Mouse (Mus musculus) liver, embryonic 15.5 days (tissue): ENCODE results near the gene Hist1h3g. TPM values are rescaled to one million over a fixed set of nuclear protein-coding genes. Genes with fewer than 3 reads are reported as not detected.
"Not testable (repeated sequence)": the region's sequence is repeated elsewhere in the genome, so short reads cannot be mapped to it uniquely, and the experiment has no call there.

ENCODE experiments used
- ATAC-seq: fragments of 200-750 bp; cut with Nextera tagmentation; 2 replicates; pipeline ENCODE4 v1.8.0; 2017; ENCODE audit warnings: moderate number of reproducible peaks, mild to moderate bottlenecking, moderate library complexity; ENCODE audit not compliant: insufficient read depth
- H3K27ac ChIP-seq: fragments of 300-500 bp; sonication (generic); replicated peaks from 2 replicates; pipeline ENCODE4 v1.5.1; 2015; ENCODE audit warnings: mild to moderate bottlenecking, inconsistent platforms
- H3K27me3 ChIP-seq: fragments of 300-500 bp; sonication (generic); 2 replicates; pipeline ENCODE4 v1.6.1; 2015; ENCODE audit warnings: mild to moderate bottlenecking, inconsistent platforms
- H3K36me3 ChIP-seq: fragments of 300-500 bp; sonication (generic); replicated peaks from 2 replicates; pipeline ENCODE4 v1.6.1; 2015; ENCODE audit warnings: moderate library complexity, mild to moderate bottlenecking, inconsistent platforms
- H3K4me1 ChIP-seq: fragments of 300-500 bp; sonication (generic); replicated peaks from 2 replicates; pipeline ENCODE4 v1.6.1; 2015; ENCODE audit warnings: inconsistent platforms
- H3K4me2 ChIP-seq: fragments of 300-500 bp; sonication (generic); 2 replicates; pipeline ENCODE4 v1.6.1; 2015; ENCODE audit warnings: moderate library complexity, mild to moderate bottlenecking, inconsistent platforms
- H3K4me3 ChIP-seq: fragments of 300-500 bp; sonication (generic); replicated peaks from 2 replicates; pipeline ENCODE4 v1.5.1; 2015; ENCODE audit warnings: mild to moderate bottlenecking, inconsistent platforms
- H3K9ac ChIP-seq: fragments of 300-500 bp; sonication (generic); 2 replicates; pipeline ENCODE4 v1.6.1; 2015; ENCODE audit warnings: moderate library complexity, mild to moderate bottlenecking, inconsistent platforms
- H3K9me3 ChIP-seq: fragments of 300-500 bp; sonication (generic); replicated peaks from 2 replicates; pipeline ENCODE4 v1.6.1; 2016; ENCODE audit warnings: inconsistent platforms
- WGBS: fragments of 180-500 bp; shearing (Covaris S2); methylation state at CpG from one replicate; pipeline ENCODE4 v1.1.7; 2015; ENCODE audit warnings: mixed read lengths; ENCODE audit not compliant: insufficient replicate concordance; 5-methylcytosine and 5-hydroxymethylcytosine counted together
- polyA plus RNA-seq: library from polyadenylated mRNA; unstranded; fragments of >200 nt; fragmentation: Nextera tagmentation; extraction: Ambion mirVana; gene quantifications from 2 replicates; pipeline ENCODE4 v1.2.1, GENCODE M21; 2015

Gene Hist1h3g
- polyA plus RNA-seq, 1 experiment from 2014 or later, result 9.4 TPM

DNA sequence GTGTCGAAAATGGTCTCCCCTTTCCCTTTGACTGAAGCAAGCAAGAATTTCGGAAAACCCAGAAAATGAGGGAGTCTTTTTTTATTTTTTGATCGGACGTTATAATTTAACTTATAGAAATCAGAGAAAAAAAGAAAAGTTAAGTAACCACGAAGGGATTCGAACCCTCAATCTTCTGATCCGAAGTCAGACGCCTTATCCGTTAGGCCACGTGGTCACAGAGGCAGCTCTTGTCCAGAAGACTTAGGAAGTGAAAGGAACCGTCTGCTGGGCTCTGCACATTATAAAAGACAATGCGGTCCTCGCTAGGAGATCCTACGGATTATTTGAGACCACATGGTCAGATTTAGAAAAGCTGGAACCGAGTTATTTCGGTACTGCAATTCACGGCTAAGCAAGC is 8.9 kb upstream of the Hist1h3g start:
- ATAC-seq, result no peak
- H3K27me3 ChIP-seq, result no peaks in the 10 kb centered on the region
- under 1% methylated on average over 17 of the region's 17 CpGs for WGBS
- H3K4me1 ChIP-seq, result peaks cover 40% of the 10 kb centered on the region
- H3K4me2 ChIP-seq, result peak overlapping the region; percentile 65
- H3K9me3 ChIP-seq, result no peaks in the 10 kb centered on the region
- no peak overlapping the region for H3K27ac ChIP-seq
- H3K4me3 ChIP-seq, result peak overlapping the region; percentile 45
- H3K9ac ChIP-seq, result peak overlapping the region; percentile 32; the same call in 1 of the 2 replicates
- H3K36me3 ChIP-seq, result no peaks in the 10 kb centered on the region

DNA sequence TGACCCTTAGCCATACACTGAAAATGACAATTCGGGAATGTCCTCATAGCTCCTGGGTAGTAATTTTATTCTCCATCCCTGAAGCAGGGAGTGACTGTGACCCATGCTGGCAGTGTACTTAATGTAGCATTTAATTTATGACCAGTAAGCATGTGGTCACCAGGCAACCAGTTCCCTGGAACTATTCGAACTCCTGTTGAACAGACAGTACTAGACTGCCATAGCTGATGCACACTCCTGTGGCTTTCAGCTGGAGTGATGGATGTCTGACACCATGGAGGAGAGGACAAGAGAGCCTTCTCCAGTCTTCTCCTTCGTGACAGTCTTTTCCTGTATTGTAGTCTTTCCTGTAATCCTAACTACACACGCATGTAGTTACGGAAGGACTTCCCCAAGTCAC is 6.2 kb upstream of the Hist1h3g start:
- Histone ChIP-seq H3K9me3 (no peaks in the 10 kb centered on the region), H3K4me1 (peaks cover 45% of the 10 kb centered on the region), H3K9ac (no peak overlapping the region), H3K27ac (peak overlapping the region; percentile 29; the same call in 1 of the 2 replicates), H3K4me2 (no peak overlapping the region), H3K27me3 (no peaks in the 10 kb centered on the region), H3K4me3 (no peak overlapping the region), H3K36me3 (no peaks in the 10 kb centered on the region)
- ATAC-seq, result no peak
- 80% methylated on average over 5 of the region's 5 CpGs for WGBS

DNA sequence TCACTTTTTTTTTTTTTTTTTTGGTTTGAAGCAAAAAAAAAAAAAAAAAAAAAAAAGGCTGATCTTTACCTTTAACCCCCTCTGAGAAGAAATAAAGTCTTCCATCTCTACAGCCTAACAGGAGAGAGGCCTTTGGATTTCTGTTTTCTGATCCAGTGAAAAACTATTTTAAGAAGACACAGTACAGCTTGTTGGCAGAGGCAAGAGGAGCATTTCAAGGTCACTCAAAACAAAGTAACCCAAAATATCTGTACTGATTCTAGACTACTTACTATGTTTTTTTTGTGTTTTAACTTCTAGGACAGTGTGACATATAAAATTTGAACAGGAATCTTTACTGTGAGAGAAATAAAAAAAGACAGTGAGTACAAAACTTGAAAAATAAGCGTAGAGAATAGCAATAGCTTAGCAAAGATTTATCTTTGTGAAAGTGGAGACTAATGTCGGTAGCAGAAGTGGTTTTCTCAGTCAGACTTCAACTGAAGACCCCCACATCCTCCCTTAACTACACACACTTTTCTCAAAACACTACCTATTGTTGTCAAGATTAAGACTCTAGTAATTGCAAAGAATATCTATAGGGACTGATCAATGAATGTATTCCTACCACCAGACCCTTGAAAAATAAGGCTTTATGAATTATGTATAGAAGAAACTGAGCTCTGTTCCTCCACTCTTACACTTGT is 5.6 kb upstream of the Hist1h3g start:
- peak overlapping the region; percentile 75 for H3K9ac ChIP-seq
- H3K27me3 ChIP-seq, result no peaks in the 10 kb centered on the region
- H3K36me3 ChIP-seq, result no peaks in the 10 kb centered on the region
- H3K4me1 ChIP-seq, result peaks cover 44% of the 10 kb centered on the region
- WGBS, result 21% methylated on average over 2 of the region's 2 CpGs
- peak overlapping the region; percentile 66 for H3K4me3 ChIP-seq
- H3K27ac ChIP-seq, result peak overlapping the region; percentile 98
- no peak for ATAC-seq
- peak overlapping the region; percentile 78 for H3K4me2 ChIP-seq
- no peaks in the 10 kb centered on the region for H3K9me3 ChIP-seq

DNA sequence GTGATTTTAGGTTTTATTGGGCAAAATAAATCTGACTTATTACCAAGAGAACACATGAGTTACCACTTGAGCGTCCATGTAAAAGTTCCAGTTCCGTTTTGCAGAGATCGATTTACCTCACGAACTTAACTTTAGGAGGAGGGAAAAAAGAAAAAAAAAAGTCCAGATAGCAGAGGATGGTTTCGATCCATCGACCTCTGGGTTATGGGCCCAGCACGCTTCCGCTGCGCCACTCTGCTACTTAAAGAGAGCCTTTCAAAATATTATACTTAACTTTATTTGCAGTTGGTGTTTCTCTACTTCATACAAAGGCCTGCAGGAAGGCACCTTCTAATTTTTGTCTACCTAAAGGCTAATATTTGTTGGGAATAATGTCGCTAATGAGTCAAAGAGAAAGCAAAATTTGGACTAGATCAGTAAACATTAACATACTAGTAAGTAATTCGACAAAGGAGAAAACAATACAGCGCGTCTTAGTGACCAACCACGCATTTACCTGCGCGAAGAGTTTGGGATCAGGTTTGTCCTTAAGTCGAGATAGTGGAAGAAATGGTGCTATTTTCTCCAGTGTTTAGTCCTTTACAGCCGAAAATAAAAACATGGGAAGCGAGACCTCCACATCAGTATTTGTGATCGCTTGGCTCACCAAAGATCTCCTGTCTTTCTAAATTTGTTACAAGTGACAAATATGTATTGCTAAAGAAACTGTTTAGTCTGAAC is 4.9 kb upstream of the Hist1h3g start:
- peak overlapping the region; percentile 78 for H3K4me2 ChIP-seq
- H3K27ac ChIP-seq, result peak overlapping the region; percentile 98
- peak overlapping the region; percentile 75 for H3K9ac ChIP-seq
- peaks cover 42% of the 10 kb centered on the region for H3K4me1 ChIP-seq
- H3K36me3 ChIP-seq, result no peaks in the 10 kb centered on the region
- H3K9me3 ChIP-seq, result no peaks in the 10 kb centered on the region
- under 1% methylated on average over 20 of the region's 20 CpGs for WGBS
- no peak for ATAC-seq
- H3K27me3 ChIP-seq, result no peaks in the 10 kb centered on the region
- H3K4me3 ChIP-seq, result peak overlapping the region; percentile 66

DNA sequence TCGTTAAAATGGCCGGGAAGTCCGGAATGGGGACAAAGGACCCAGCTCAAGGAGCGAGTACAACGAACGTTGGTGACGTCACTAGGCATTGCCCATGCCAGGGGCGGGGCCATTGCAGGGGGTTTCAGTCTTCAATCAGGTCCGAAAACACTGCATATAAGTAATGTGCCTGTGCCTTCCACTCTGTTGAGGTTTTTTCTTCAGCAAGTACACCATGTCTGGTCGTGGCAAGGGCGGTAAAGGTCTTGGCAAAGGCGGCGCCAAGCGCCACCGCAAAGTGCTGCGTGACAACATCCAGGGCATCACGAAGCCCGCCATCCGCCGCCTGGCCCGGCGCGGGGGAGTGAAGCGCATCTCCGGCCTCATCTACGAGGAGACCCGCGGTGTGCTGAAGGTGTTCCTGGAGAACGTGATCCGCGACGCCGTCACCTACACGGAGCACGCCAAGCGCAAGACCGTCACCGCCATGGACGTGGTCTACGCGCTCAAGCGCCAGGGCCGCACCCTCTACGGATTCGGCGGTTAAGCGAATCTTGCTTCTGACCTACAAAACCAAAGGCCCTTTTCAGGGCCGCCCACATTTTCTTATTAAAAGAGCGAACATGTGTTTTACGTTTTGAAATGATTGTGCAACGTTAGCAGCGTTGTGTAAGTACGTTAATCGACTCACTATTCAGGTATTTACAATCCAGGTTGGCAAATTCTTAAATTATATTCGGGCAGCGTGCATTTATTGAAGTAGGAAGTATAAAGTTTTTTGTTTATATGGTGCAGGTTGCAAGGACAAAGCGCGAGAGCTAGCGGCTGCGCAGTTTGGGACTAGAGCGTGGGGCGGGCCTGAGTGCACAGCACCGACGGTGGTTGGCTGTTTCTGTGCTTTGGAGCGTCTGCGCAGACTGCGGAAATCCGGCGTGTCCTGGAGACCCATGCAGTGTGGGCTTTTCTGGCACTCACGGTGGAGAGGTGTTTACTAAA is 4.0 kb upstream of the Hist1h3g start, which contains the start of gene Hist1h4h:
TSS of gene Hist1h4h (plus strand) at position 150 of the 975 bp plus-strand sequence.
- Histone ChIP-seq H3K27me3 (no peaks in the 10 kb centered on the region), H3K4me2 (peak within 1 kb of the TSS; percentile 78), H3K4me1 (peaks cover 34% of the 10 kb centered on the region), H3K36me3 (no peaks in the 10 kb centered on the region), H3K9me3 (no peaks in the 10 kb centered on the region), H3K4me3 (peak within 1 kb of the TSS; percentile 66), H3K9ac (peak within 1 kb of the TSS; percentile 75), H3K27ac (peak within 1 kb of the TSS; percentile 98)
- peak; percentile 59 for ATAC-seq
- under 1% methylated on average over 64 of the region's 70 CpGs for WGBS

DNA sequence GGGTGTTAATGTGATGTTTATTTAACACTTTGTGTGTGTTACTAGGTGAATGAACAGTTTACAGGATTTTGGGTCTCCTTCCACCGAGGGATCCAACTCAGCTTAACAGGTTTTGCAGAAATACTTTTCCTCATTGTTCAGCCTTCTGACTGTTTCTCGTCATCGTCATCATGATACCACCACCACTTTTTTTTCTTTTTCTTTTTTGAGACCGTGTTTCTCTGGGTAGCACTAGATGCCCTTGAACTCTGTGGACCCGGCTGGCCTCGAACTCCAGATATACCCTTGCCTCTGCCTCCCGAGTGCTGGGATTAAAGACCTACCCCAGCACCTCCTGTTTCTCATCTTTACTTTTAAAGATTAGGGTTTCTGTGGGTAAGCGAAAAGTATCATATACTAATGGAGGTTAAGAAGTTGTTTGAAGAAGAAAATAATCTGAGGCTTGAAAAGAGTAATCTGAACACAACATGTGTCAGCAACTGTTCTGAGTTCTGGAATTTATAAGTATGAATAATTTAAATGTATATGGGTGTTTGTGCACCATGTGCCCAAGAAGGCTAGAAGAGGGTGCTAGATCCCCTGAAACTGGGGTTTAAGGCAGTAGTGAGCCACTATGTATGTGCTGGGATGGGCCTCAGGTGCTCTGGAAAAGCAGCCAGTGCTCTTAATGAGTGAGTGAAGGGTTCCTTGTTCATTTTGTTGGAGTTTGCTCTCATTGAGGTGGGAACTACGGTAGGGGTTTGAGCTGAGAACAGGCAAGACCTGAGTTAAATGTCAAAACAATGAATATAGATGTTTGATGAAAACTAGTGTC is 2.8 kb upstream of the Hist1h3g start:
- no peaks in the 10 kb centered on the region for H3K27me3 ChIP-seq
- H3K4me3 ChIP-seq, result peak overlapping the region; percentile 66
- no peaks in the 10 kb centered on the region for H3K9me3 ChIP-seq
- WGBS, result 14% methylated on average over 9 of the region's 9 CpGs
- peak overlapping the region; percentile 75 for H3K9ac ChIP-seq
- no peaks in the 10 kb centered on the region for H3K36me3 ChIP-seq
- peak overlapping the region; percentile 78 for H3K4me2 ChIP-seq
- H3K27ac ChIP-seq, result peak overlapping the region; percentile 98
- peaks cover 38% of the 10 kb centered on the region for H3K4me1 ChIP-seq
- ATAC-seq, result no peak

DNA sequence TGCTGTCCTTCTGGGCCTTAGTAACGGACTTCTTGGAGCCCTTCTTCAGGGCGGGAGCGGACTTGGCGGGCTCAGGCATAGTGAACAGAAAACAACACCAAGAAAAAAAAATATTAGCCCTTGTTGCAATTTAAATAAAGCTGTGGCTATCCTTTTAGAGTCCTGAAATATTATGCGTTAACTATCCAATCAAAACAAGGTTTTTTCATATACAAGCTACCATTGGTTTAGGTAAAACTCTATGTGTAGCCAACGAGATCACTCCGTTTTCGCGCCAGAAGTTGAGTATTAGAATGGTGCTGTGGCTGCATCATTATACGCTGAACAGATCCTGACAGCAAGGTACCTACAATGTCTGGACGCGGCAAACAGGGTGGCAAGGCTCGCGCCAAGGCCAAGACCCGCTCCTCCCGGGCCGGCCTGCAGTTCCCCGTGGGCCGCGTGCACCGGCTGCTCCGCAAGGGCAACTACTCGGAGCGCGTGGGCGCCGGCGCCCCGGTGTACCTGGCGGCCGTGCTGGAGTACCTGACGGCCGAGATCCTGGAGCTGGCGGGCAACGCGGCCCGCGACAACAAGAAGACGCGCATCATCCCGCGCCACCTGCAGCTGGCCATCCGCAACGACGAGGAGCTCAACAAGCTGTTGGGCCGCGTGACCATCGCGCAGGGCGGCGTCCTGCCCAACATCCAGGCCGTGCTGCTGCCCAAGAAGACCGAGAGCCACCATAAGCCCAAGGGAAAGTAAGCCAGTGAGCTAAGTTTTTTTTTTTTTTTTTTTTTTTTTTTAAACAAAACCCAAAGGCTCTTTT is 1.5 kb upstream of the Hist1h3g start, which contains the start of gene Hist1h2af:
TSS of gene Hist1h2af (plus strand) at position 347 of the 808 bp plus-strand sequence.
- not testable (repeated sequence) for H3K36me3 ChIP-seq, H3K27me3 ChIP-seq, H3K9me3 ChIP-seq
- Histone ChIP-seq H3K4me3 (peak within 1 kb of the TSS; percentile 66), H3K4me1 (peaks cover 47% of the 10 kb centered on the region), H3K4me2 (peak within 1 kb of the TSS; percentile 78), H3K9ac (peak within 1 kb of the TSS; percentile 75), H3K27ac (peak within 1 kb of the TSS; percentile 98)
- ATAC-seq, result peak; percentile 38
- under 1% methylated on average over 31 of the region's 53 CpGs for WGBS

DNA sequence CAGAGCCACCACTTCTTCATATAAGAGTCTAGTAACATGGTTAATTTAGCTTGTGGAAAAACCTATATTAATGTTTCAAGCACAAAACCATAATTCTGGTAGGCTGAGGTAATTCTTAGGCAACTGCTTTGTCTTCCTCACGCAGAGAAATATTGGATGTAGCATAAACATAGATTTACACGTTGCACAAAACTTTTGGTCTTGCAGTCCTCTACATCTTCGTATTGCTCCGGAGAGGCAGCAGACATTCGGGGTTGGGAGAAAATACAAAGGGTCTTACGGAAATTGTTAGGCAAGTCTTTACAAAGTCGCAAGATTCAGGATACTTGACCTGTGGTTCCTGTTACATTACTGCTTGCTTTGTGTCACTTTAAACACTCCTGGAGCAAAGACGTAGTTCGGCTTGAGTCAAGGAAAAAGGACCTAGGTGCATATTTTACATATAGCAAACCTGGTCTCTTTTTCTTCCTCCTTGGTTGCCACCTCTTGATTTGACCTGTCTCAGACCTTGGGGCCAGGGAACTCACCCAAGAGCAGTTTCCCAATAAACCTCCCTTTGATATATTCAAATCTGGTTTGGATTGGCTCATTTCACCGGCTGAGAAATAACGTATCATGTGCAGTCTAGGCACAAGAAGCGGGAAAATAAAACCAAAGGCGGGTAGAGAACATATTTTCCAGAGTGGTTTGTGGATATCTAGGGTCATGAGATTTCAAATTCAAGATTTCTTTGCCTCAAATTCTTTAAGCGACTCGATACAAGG is 672 bp upstream of the Hist1h3g start:
- peaks cover 47% of the 10 kb centered on the region for H3K4me1 ChIP-seq
- peak overlapping the region; percentile 66 for H3K4me3 ChIP-seq
- ATAC-seq, result peak; percentile 21
- no peaks in the 10 kb centered on the region for H3K27me3 ChIP-seq
- no peaks in the 10 kb centered on the region for H3K9me3 ChIP-seq
- no peaks in the 10 kb centered on the region for H3K36me3 ChIP-seq
- under 1% methylated on average over 15 of the region's 15 CpGs for WGBS
- peak overlapping the region; percentile 98 for H3K27ac ChIP-seq
- peak overlapping the region; percentile 75 for H3K9ac ChIP-seq
- peak overlapping the region; percentile 78 for H3K4me2 ChIP-seq
